Mouse (Mus musculus): ENCODE results near the gene Slc25a10.

DNA sequence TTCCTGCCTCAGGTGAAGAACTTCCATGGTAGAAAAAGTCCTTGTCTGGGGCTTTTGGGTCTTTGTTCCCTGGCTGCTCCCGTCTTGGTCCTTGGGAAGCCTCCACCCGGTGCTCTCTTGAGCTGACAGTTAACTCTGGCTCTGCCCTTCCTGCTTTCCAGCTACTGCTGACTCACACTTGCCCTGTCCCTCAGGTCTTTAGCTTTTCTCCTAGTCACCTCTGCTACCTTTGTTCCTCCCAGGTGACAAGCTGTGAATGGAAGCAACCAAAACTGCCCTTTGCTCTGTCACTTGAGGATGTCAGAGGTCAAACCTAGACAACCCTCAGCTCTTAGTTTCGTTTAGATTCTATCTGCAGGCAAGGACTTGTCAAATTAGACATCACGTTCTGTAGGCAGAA is 18.3 kb downstream of the Slc25a10 start:
- TF ChIP-seq POLR2A (IDR thresholded peaks at IDR 0.05; ENCODE audit: borderline replicate concordance, extremely low read depth, low read depth, low read length): no peak
- no peak for TF ChIP-seq CTCF (IDR thresholded peaks at IDR 0.05; ENCODE audit: insufficient read depth, low read length)

Data from lung, adult 2 months (tissue).